Mouse (Mus musculus): Measurements from ENCODE around the gene Lrrn1. TPM values are rescaled to one million over a fixed set of nuclear protein-coding genes. Genes with fewer than 3 reads are reported as not detected.

The Lrrn1 gene
- polyA plus RNA-seq (2014; fragmentation: Illumina TruSeq; extraction: RNeasy Lipid Tissue Mini Kit (QIAGEN cat#74804); ENCODE audit: low replicate concordance): 0.82 TPM

DNA sequence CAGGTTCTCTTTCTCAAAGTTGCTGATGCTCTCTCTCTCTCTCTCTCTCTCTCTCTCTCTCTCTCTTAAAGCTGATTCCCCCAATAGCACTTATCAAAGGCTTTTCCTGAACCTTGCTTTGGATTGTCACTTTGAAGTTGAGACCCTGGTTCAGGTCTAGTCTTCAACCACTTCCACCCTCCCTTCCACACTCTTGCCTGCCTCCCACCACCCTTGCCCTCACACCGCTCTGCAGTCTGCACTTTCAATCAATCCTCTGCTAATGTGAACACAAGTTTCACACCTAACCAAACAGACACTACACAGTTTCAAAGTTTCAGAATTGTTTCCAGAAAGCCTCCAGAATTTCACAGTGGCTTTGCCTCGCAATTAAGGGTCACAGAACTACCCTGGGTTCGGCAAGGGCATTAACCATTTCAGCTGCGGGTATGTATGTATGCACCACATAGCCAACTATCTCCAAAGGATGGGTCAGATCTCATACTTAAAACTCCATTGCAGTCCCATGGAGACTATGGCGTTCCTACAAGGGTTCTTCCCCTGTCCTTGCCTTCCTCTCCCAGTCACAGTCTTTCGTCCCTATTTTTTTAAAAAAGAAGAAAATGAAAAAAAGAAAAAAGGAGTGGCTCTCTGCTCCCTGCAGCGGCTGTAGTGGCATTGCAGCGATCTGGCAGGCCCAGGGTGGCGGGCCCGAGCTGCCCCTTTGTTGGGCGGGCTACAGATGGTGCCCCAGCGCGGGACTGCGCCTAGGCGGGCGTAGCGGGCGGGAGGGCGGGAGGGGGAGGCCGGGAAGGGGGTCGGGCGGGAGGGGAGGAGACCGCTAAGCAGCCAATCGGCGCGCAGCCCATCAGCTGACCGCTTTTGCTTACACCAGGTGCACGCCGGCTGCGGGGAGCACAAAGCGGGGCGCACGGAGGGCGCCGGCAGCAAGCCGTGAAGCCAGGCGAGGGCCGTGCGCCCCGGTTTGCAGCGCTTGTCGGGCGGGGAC is at the start of gene Lrrn1:
Lrrn1 (plus strand) TSS at position 892 of the 988 bp plus-strand sequence.

All from small intestine, adult 10 weeks (tissue).